Mouse (Mus musculus) embryonic fibroblast, embryonic 13.5 days (primary cell): ENCODE results near the gene Cntln. TPM values are rescaled to one million over a fixed set of nuclear protein-coding genes. Genes with fewer than 3 reads are reported as not detected.

Experiments used
- H3K27ac ChIP-seq: 2 replicates; pipeline ENCODE4 v1.5.1; 2012; ENCODE audit warnings: low read length, control low read depth, inconsistent platforms; ENCODE audit not compliant: insufficient read depth
- H3K4me1 ChIP-seq: 2 replicates; pipeline ENCODE4 v1.6.1; 2011; ENCODE audit warnings: low read length; ENCODE audit not compliant: control insufficient read depth, insufficient read depth
- H3K4me3 ChIP-seq: 2 replicates; pipeline ENCODE4 v1.5.1; 2011; ENCODE audit warnings: mild to moderate bottlenecking, control low read depth, low read length; ENCODE audit not compliant: insufficient read depth
- CTCF ChIP-seq: IDR thresholded peaks from 2 replicates; pipeline ENCODE4 v1.5.1; 2011; ENCODE audit warnings: mild to moderate bottlenecking, control low read depth, low read length, moderate library complexity, borderline replicate concordance; ENCODE audit not compliant: insufficient read depth
- POLR2A ChIP-seq: IDR thresholded peaks from 2 replicates; pipeline ENCODE4 v1.6.1; 2011; ENCODE audit warnings: low read depth, mild to moderate bottlenecking, control low read depth, low read length, moderate library complexity
- polyA plus RNA-seq: library from polyadenylated mRNA; stranded (reverse); fragments of >200 nt; gene quantifications from 2 replicates; pipeline ENCODE4 v1.2.4, GENCODE M21; 2011; ENCODE audit warnings: low read depth; ENCODE audit not compliant: missing spikeins, insufficient read length

Gene Cntln
- 14.7 and 25.4 TPM in 2 replicates for polyA plus RNA-seq

GRCm38 (mm10) chr4:84884111-84884538 is at the start of gene Cntln:
Cntln (plus strand) TSS chr4:84884309.
- Histone ChIP-seq H3K4me3 (peak within 1 kb of the TSS; percentile 72), H3K27ac (peak within 1 kb of the TSS; percentile 44), H3K4me1 (no peaks in the 10 kb centered on the region)
- TF ChIP-seq CTCF = no peak
- peak; percentile 85 for TF ChIP-seq POLR2A

GRCm38 (mm10) chr4:84836979-84837378 is 47.1 kb upstream of the Cntln start:
- Histone ChIP-seq H3K4me3 (no peak overlapping the region), H3K27ac (no peak overlapping the region), H3K4me1 (peaks cover 3% of the 10 kb centered on the region; the same call in 1 of the 2 replicates)
- no peak for TF ChIP-seq POLR2A
- no peak for TF ChIP-seq CTCF

GRCm38 (mm10) chr4:84838545-84838944 is 45.6 kb upstream of the Cntln start:
- Histone ChIP-seq H3K4me1 (peaks cover 3% of the 10 kb centered on the region; the same call in 1 of the 2 replicates), H3K4me3 (no peak overlapping the region), H3K27ac (no peak overlapping the region)
- TF ChIP-seq CTCF (no peak), POLR2A (no peak)

GRCm38 (mm10) chr4:84839466-84839865 is 44.6 kb upstream of the Cntln start:
- TF ChIP-seq CTCF = no peak
- TF ChIP-seq POLR2A = no peak
- Histone ChIP-seq H3K4me3 (no peak overlapping the region), H3K4me1 (peaks cover 3% of the 10 kb centered on the region; the same call in 1 of the 2 replicates), H3K27ac (no peak overlapping the region; the same call in 1 of the 2 replicates)

GRCm38 (mm10) chr4:84857588-84857987 is 26.5 kb upstream of the Cntln start:
- Histone ChIP-seq H3K4me1 (no peaks in the 10 kb centered on the region), H3K4me3 (no peak overlapping the region), H3K27ac (no peak overlapping the region)
- no peak for TF ChIP-seq POLR2A
- no peak for TF ChIP-seq CTCF

GRCm38 (mm10) chr4:84876347-84876746 is 7.8 kb upstream of the Cntln start:
- Histone ChIP-seq H3K27ac (no peak overlapping the region), H3K4me1 (no peaks in the 10 kb centered on the region), H3K4me3 (no peak overlapping the region)
- TF ChIP-seq POLR2A (no peak), CTCF (no peak)

GRCm38 (mm10) chr4:84883646-84884045 is 463 bp upstream of the Cntln start:
- Histone ChIP-seq H3K4me1 (no peaks in the 10 kb centered on the region), H3K27ac (no peak overlapping the region), H3K4me3 (no peak overlapping the region)
- TF ChIP-seq POLR2A (no peak), CTCF (no peak)

GRCm38 (mm10) chr4:84884539-84885270 is 596 bp downstream of the Cntln start:
- H3K4me3 ChIP-seq = peak overlapping the region; percentile 72
- H3K4me1 ChIP-seq = no peaks in the 10 kb centered on the region
- TF ChIP-seq POLR2A = no peak; the same call in 1 of the 2 replicates
- no peak for TF ChIP-seq CTCF
- peak overlapping the region; percentile 44 for H3K27ac ChIP-seq

- Histone ChIP-seq H3K27ac (no peak overlapping the region; the same call in 1 of the 2 replicates), H3K4me3 (peak overlapping the region; percentile 72), H3K4me1 (no peaks in the 10 kb centered on the region)
- 0 out of 2 replicates have a peak, but pooled peaks have one; percentile 18 for TF ChIP-seq POLR2A
- TF ChIP-seq CTCF = no peak
Observed at GRCm38 (mm10) chr4:84885271-84885540, 1.1 kb downstream of the Cntln start.

GRCm38 (mm10) chr4:84918393-84918792 is 34.3 kb downstream of the Cntln start:
- Histone ChIP-seq H3K27ac (no peak overlapping the region), H3K4me3 (no peak overlapping the region), H3K4me1 (no peaks in the 10 kb centered on the region)
- no peak for TF ChIP-seq POLR2A
- TF ChIP-seq CTCF = no peak
